Mouse (Mus musculus) limb, embryonic 13.5 days (tissue): Measurements from ENCODE around the gene Cpz. TPM values are rescaled to one million over a fixed set of nuclear protein-coding genes. Genes with fewer than 3 reads are reported as not detected.

Experiments
- ATAC-seq: fragments of 200-750 bp; cut with Nextera tagmentation; 2 replicates; pipeline ENCODE4 v1.8.0; 2017; ENCODE audit warnings: low read depth, moderate number of reproducible peaks, moderate TSS enrichment; ENCODE audit not compliant: low FRiP score
- H3K27ac ChIP-seq: fragments of 300-500 bp; sonication (generic); 2 replicates; pipeline ENCODE4 v1.5.1; 2015; ENCODE audit warnings: inconsistent platforms, mild to moderate bottlenecking, moderate library complexity
- H3K27me3 ChIP-seq: fragments of 300-500 bp; sonication (generic); 2 replicates; pipeline ENCODE4 v1.6.1; 2015; ENCODE audit warnings: mild to moderate bottlenecking, inconsistent platforms
- H3K36me3 ChIP-seq: fragments of 300-500 bp; sonication (generic); 2 replicates; pipeline ENCODE4 v1.6.1; 2015; ENCODE audit warnings: inconsistent platforms, mild to moderate bottlenecking, moderate library complexity
- H3K4me1 ChIP-seq: fragments of 300-500 bp; sonication (generic); 2 replicates; pipeline ENCODE4 v1.6.1; 2015; ENCODE audit warnings: inconsistent platforms
- H3K4me2 ChIP-seq: fragments of 300-500 bp; sonication (generic); replicated peaks from 2 replicates; pipeline ENCODE4 v1.6.1; 2015; ENCODE audit warnings: inconsistent platforms, mild to moderate bottlenecking, moderate library complexity
- H3K4me3 ChIP-seq: fragments of 300-500 bp; sonication (generic); 2 replicates; pipeline ENCODE4 v1.5.1; 2015; ENCODE audit warnings: moderate library complexity, mild to moderate bottlenecking, inconsistent platforms
- H3K9ac ChIP-seq: fragments of 300-500 bp; sonication (generic); 2 replicates; pipeline ENCODE4 v1.6.1; 2015; ENCODE audit warnings: mild to moderate bottlenecking, inconsistent platforms
- H3K9me3 ChIP-seq: fragments of 300-500 bp; sonication (generic); 2 replicates; pipeline ENCODE4 v1.6.1; 2016; ENCODE audit warnings: inconsistent platforms
- WGBS: fragments of 180-500 bp; shearing (Covaris S2); methylation state at CpG from one replicate; pipeline ENCODE4 v1.1.7; 2015; 5-methylcytosine and 5-hydroxymethylcytosine counted together
- polyA plus RNA-seq: library from polyadenylated mRNA; unstranded; fragments of >200 nt; fragmentation: Nextera tagmentation; extraction: Ambion mirVana; gene quantifications from 2 replicates; pipeline ENCODE4 v1.2.1, GENCODE M21; 2015

The Cpz gene
- 1.6 and 2.1 TPM in 2 replicates for polyA plus RNA-seq

- Histone ChIP-seq H3K9ac (peak within 1 kb of the TSS; percentile 67), H3K9me3 (no peaks in the 10 kb centered on the region), H3K4me3 (peak within 1 kb of the TSS; percentile 38), H3K4me1 (peaks cover 22% of the 10 kb centered on the region), H3K36me3 (no peaks in the 10 kb centered on the region), H3K4me2 (peak within 1 kb of the TSS; percentile 70), H3K27me3 (peaks cover 50% of the 10 kb centered on the region), H3K27ac (no peak within 1 kb of the TSS)
- 3% methylated on average over 29 of the region's 29 CpGs for WGBS
- ATAC-seq, result peak; percentile 84
Observed at GRCm38 (mm10) chr5:35525469-35526123, at the start of gene Cpz. Cpz (minus strand) TSS chr5:35525698.

- H3K4me1 ChIP-seq, result peaks cover 13% of the 10 kb centered on the region
- peak within 1 kb of the TSS; percentile 45 for H3K27ac ChIP-seq
- peak; percentile 93 for ATAC-seq
- H3K36me3 ChIP-seq, result peaks cover 40% of the 10 kb centered on the region
- H3K4me2 ChIP-seq, result peak within 1 kb of the TSS; percentile 96
- peak within 1 kb of the TSS; percentile 92 for H3K9ac ChIP-seq
- WGBS, result 3% methylated on average over 56 of the region's 56 CpGs
- H3K4me3 ChIP-seq, result peak within 1 kb of the TSS; percentile 98
- H3K27me3 ChIP-seq, result 0 out of 2 replicates have a peak, but pooled peaks cover 5% of the 10 kb centered on the region
- no peaks in the 10 kb centered on the region for H3K9me3 ChIP-seq
Observed at GRCm38 (mm10) chr5:35574653-35575599, 49.4 kb upstream of the Cpz start, which contains the start of gene Trmt44. Trmt44 (minus strand) TSS chr5:35575070.

GRCm38 (mm10) chr5:35571546-35571945 lies 46.0 kb upstream of the Cpz start:
- no peak for ATAC-seq
- H3K27me3 ChIP-seq, result no peaks in the 10 kb centered on the region
- peaks cover 13% of the 10 kb centered on the region for H3K4me1 ChIP-seq
- WGBS, result 95% methylated on average over 6 of the region's 6 CpGs
- peaks cover 69% of the 10 kb centered on the region for H3K36me3 ChIP-seq
- H3K27ac ChIP-seq, result no peak overlapping the region
- H3K9ac ChIP-seq, result no peak overlapping the region
- H3K9me3 ChIP-seq, result no peaks in the 10 kb centered on the region
- no peak overlapping the region for H3K4me2 ChIP-seq
- H3K4me3 ChIP-seq, result no peak overlapping the region

- no peak overlapping the region for H3K4me2 ChIP-seq
- H3K27me3 ChIP-seq, result no peaks in the 10 kb centered on the region
- H3K9me3 ChIP-seq, result no peaks in the 10 kb centered on the region
- WGBS, result 89% methylated on average over 4 of the region's 4 CpGs
- peaks cover 95% of the 10 kb centered on the region for H3K36me3 ChIP-seq
- no peak overlapping the region for H3K27ac ChIP-seq
- no peaks in the 10 kb centered on the region for H3K4me1 ChIP-seq
- no peak overlapping the region for H3K9ac ChIP-seq
- H3K4me3 ChIP-seq, result no peak overlapping the region
- no peak for ATAC-seq
Observed at GRCm38 (mm10) chr5:35566632-35567031, 41.1 kb upstream of the Cpz start.

- Histone ChIP-seq H3K27me3 (no peaks in the 10 kb centered on the region), H3K9me3 (no peaks in the 10 kb centered on the region), H3K9ac (no peak overlapping the region), H3K4me2 (no peak overlapping the region), H3K4me3 (no peak overlapping the region), H3K27ac (no peak overlapping the region), H3K36me3 (peaks cover 93% of the 10 kb centered on the region), H3K4me1 (no peaks in the 10 kb centered on the region)
- ATAC-seq, result no peak
- WGBS, result 91% methylated on average over 9 of the region's 9 CpGs
Observed at GRCm38 (mm10) chr5:35565217-35565616, 39.7 kb upstream of the Cpz start.

GRCm38 (mm10) chr5:35563449-35563848 lies 38.0 kb upstream of the Cpz start:
- Histone ChIP-seq H3K36me3 (peaks cover 89% of the 10 kb centered on the region), H3K27me3 (no peaks in the 10 kb centered on the region), H3K4me3 (no peak overlapping the region), H3K4me2 (no peak overlapping the region), H3K27ac (no peak overlapping the region), H3K9me3 (no peaks in the 10 kb centered on the region), H3K4me1 (no peaks in the 10 kb centered on the region), H3K9ac (no peak overlapping the region)
- ATAC-seq, result peak; percentile 36; the same call in 1 of the 2 replicates
- WGBS, result 0% methylated on average over 1 of the region's 1 CpGs

GRCm38 (mm10) chr5:35562616-35563015 lies 37.1 kb upstream of the Cpz start:
- no peaks in the 10 kb centered on the region for H3K27me3 ChIP-seq
- ATAC-seq, result no peak

GRCm38 (mm10) chr5:35559447-35559846 lies 33.9 kb upstream of the Cpz start:
- 88% methylated on average over 8 of the region's 8 CpGs for WGBS
- Histone ChIP-seq H3K27me3 (no peaks in the 10 kb centered on the region), H3K4me3 (no peak overlapping the region), H3K4me2 (no peak overlapping the region), H3K9ac (no peak overlapping the region), H3K27ac (no peak overlapping the region), H3K36me3 (peaks cover 87% of the 10 kb centered on the region), H3K4me1 (no peaks in the 10 kb centered on the region), H3K9me3 (no peaks in the 10 kb centered on the region)
- ATAC-seq, result no peak

More at GRCm38 (mm10) chr5:35562616-35563015, 37.1 kb upstream of the Cpz start:
- H3K9ac ChIP-seq, result no peak overlapping the region
- H3K4me1 ChIP-seq, result no peaks in the 10 kb centered on the region
- H3K27ac ChIP-seq, result no peak overlapping the region
- no peak overlapping the region for H3K4me2 ChIP-seq
- 96% methylated on average over 2 of the region's 2 CpGs for WGBS
- H3K9me3 ChIP-seq, result no peaks in the 10 kb centered on the region
- H3K36me3 ChIP-seq, result peaks cover 89% of the 10 kb centered on the region
- H3K4me3 ChIP-seq, result no peak overlapping the region

GRCm38 (mm10) chr5:35557946-35558621 lies 32.6 kb upstream of the Cpz start:
- Histone ChIP-seq H3K4me2 (no peak overlapping the region), H3K9ac (no peak overlapping the region), H3K27ac (no peak overlapping the region), H3K36me3 (peaks cover 77% of the 10 kb centered on the region), H3K27me3 (no peaks in the 10 kb centered on the region), H3K9me3 (no peaks in the 10 kb centered on the region), H3K4me1 (no peaks in the 10 kb centered on the region), H3K4me3 (no peak overlapping the region)
- 82% methylated on average over 13 of the region's 13 CpGs for WGBS
- no peak for ATAC-seq

GRCm38 (mm10) chr5:35556393-35556792 lies 30.9 kb upstream of the Cpz start:
- H3K4me2 ChIP-seq, result no peak overlapping the region
- H3K27ac ChIP-seq, result no peak overlapping the region
- no peak overlapping the region for H3K4me3 ChIP-seq
- H3K4me1 ChIP-seq, result peaks cover 10% of the 10 kb centered on the region
- H3K36me3 ChIP-seq, result peaks cover 60% of the 10 kb centered on the region
- no peak overlapping the region for H3K9ac ChIP-seq
- WGBS, result 82% methylated on average over 7 of the region's 7 CpGs
- H3K27me3 ChIP-seq, result no peaks in the 10 kb centered on the region
- no peak for ATAC-seq
- no peaks in the 10 kb centered on the region for H3K9me3 ChIP-seq

- WGBS, result 84% methylated on average over 4 of the region's 4 CpGs
- no peaks in the 10 kb centered on the region for H3K9me3 ChIP-seq
- peaks cover 10% of the 10 kb centered on the region for H3K4me1 ChIP-seq
- no peak overlapping the region for H3K4me2 ChIP-seq
- no peak overlapping the region for H3K27ac ChIP-seq
- H3K4me3 ChIP-seq, result no peak overlapping the region
- H3K9ac ChIP-seq, result no peak overlapping the region
- no peaks in the 10 kb centered on the region for H3K27me3 ChIP-seq
- ATAC-seq, result no peak
- H3K36me3 ChIP-seq, result peaks cover 35% of the 10 kb centered on the region
Observed at GRCm38 (mm10) chr5:35552838-35553539, 27.5 kb upstream of the Cpz start.
